Mouse (Mus musculus) heart, embryonic 11.5 days (tissue): Measurements from ENCODE around the gene Gm9049. TPM values are rescaled to one million over a fixed set of nuclear protein-coding genes. Genes with fewer than 3 reads are reported as not detected.
"Not testable (repeated sequence)": the region's sequence is repeated elsewhere in the genome, so short reads cannot be mapped to it uniquely, and the experiment has no call there.

Source experiments
- ATAC-seq: fragments of 200-750 bp; cut with Nextera tagmentation; replicated peaks from 2 replicates; pipeline ENCODE4 v1.8.0; 2017; ENCODE audit warnings: moderate library complexity; ENCODE audit not compliant: insufficient number of reproducible peaks, low FRiP score, low TSS enrichment
- H3K27ac ChIP-seq: fragments of 300-500 bp; sonication (generic); 2 replicates; pipeline ENCODE4 v1.5.1; 2014; ENCODE audit warnings: mild to moderate bottlenecking, low read depth, low read length
- H3K27me3 ChIP-seq: fragments of 300-500 bp; sonication (generic); 2 replicates; pipeline ENCODE4 v1.6.1; 2014; ENCODE audit warnings: mild to moderate bottlenecking, low read length, mixed read lengths; ENCODE audit not compliant: control insufficient read depth, insufficient read depth
- H3K36me3 ChIP-seq: fragments of 300-500 bp; sonication (generic); 2 replicates; pipeline ENCODE4 v1.6.1; 2014; ENCODE audit warnings: mild to moderate bottlenecking, low read length, moderate library complexity, mixed read lengths; ENCODE audit not compliant: control insufficient read depth, insufficient read depth
- H3K4me1 ChIP-seq: fragments of 300-500 bp; sonication (generic); 2 replicates; pipeline ENCODE4 v1.6.1; 2014; ENCODE audit warnings: low read length; ENCODE audit not compliant: control insufficient read depth, insufficient read depth
- H3K4me2 ChIP-seq: fragments of 300-500 bp; sonication (generic); 2 replicates; pipeline ENCODE4 v1.6.1; 2014; ENCODE audit warnings: mild to moderate bottlenecking, moderate library complexity
- H3K4me3 ChIP-seq: fragments of 300-500 bp; sonication (generic); 2 replicates; pipeline ENCODE4 v1.5.1; 2014; ENCODE audit warnings: low read depth, low read length
- H3K9ac ChIP-seq: fragments of 300-500 bp; sonication (generic); 2 replicates; pipeline ENCODE4 v1.6.1; 2014; ENCODE audit warnings: mild to moderate bottlenecking, low read depth, low read length, moderate library complexity
- H3K9me3 ChIP-seq: fragments of 300-500 bp; sonication (generic); replicated peaks from 2 replicates; pipeline ENCODE4 v1.6.1; 2016; ENCODE audit warnings: low read length; ENCODE audit not compliant: control insufficient read depth
- WGBS: fragments of 180-500 bp; shearing (Covaris S2); extraction: QIAGEN DNeasy Blood & Tissue Kit; methylation state at CpG from one replicate; pipeline ENCODE4 v1.1.7; 2014; ENCODE audit not compliant: insufficient replicate concordance; 5-methylcytosine and 5-hydroxymethylcytosine counted together
- polyA plus RNA-seq: library from polyadenylated mRNA; unstranded; fragments of >200 nt; fragmentation: Nextera tagmentation; extraction: Ambion mirVana; gene quantifications from 2 replicates; pipeline ENCODE4 v1.2.1, GENCODE M21; 2014

Gm9049 gene
- polyA plus RNA-seq, 1 experiment from 2014 or later = not detected

GRCm38 (mm10) chr10:118319024-118319423 lies 34.9 kb downstream of the Gm9049 start:
- Histone ChIP-seq H3K27ac (no peak overlapping the region), H3K9me3 (no peaks in the 10 kb centered on the region), H3K4me1 (no peaks in the 10 kb centered on the region), H3K27me3 (no peaks in the 10 kb centered on the region), H3K9ac (no peak overlapping the region), H3K4me2 (no peak overlapping the region), H3K4me3 (no peak overlapping the region), H3K36me3 (no peaks in the 10 kb centered on the region)
- no peak for ATAC-seq
- WGBS = 78% methylated on average over 8 of the region's 8 CpGs

- H3K36me3 ChIP-seq, H3K27me3 ChIP-seq, H3K4me2 ChIP-seq, H3K9me3 ChIP-seq, H3K4me1 ChIP-seq, H3K9ac ChIP-seq, H3K27ac ChIP-seq, H3K4me3 ChIP-seq, ATAC-seq: not testable (repeated sequence)
- WGBS = 32% methylated on average over 2 of the region's 2 CpGs
These were observed 51.8 kb downstream of the Gm9049 start for GRCm38 (mm10) chr10:118302133-118302532.

Other genes with a start within 250 kb of the Gm9049 start
- gene Mdm1, start 212.3 kb downstream of the Gm9049 start, polyA plus RNA-seq = 17.2 and 19.0 TPM in 2 replicates
- gene Il22, start 149.2 kb downstream of the Gm9049 start, polyA plus RNA-seq = not detected in 2 replicates
- gene Gm32717, start 113.3 kb downstream of the Gm9049 start, polyA plus RNA-seq = not detected in 2 replicates
- not detected in 2 replicates for gene Gm32802, start 95.4 kb downstream of the Gm9049 start, polyA plus RNA-seq
- not detected in 2 replicates for gene Iltifb, start 59.1 kb downstream of the Gm9049 start, polyA plus RNA-seq
- gene Gm9040, start 27.1 kb downstream of the Gm9049 start, polyA plus RNA-seq = not detected in 2 replicates
- gene Gm9044, start 21.7 kb downstream of the Gm9049 start, polyA plus RNA-seq = not detected in 2 replicates
- gene Gm9045, start 16.3 kb downstream of the Gm9049 start, polyA plus RNA-seq = 0.11 TPM in 1 of 2 replicates, not detected in the other
- not detected in 2 replicates for gene Gm9046, start 10.8 kb downstream of the Gm9049 start, polyA plus RNA-seq
- gene Gm9048, start 5.4 kb downstream of the Gm9049 start, polyA plus RNA-seq = not detected in 2 replicates
- not detected in 2 replicates for gene Ifng, start 86.9 kb upstream of the Gm9049 start, polyA plus RNA-seq